Mouse (Mus musculus) spleen, postnatal 0 days (tissue): ENCODE measurements around the gene Dspp. TPM values are rescaled to one million over a fixed set of nuclear protein-coding genes. Genes with fewer than 3 reads are reported as not detected.

ENCODE experiments used
- polyA plus RNA-seq: library from polyadenylated mRNA; unstranded; fragments of >200 nt; fragmentation: Nextera tagmentation; extraction: Ambion mirVana; gene quantifications from 2 replicates; pipeline ENCODE4 v1.2.1, GENCODE M21; 2015

The Dspp gene
- polyA plus RNA-seq = not detected in 2 replicates

GRCm38 (mm10) chr5:104170412-104170811 is at the start of gene Dspp:
TSS of gene Dspp (plus strand) at chr5:104170712.

GRCm38 (mm10) chr5:104202351-104202750 is 31.8 kb downstream of the Dspp start, which contains the start of gene Dmp1:
TSS of gene Dmp1 (plus strand) at chr5:104202613.

Other genes starting within 250 kb of the Dspp start
- gene Hsd17b13, start 193.3 kb upstream of the Dspp start, polyA plus RNA-seq = 0.19 and 0.42 TPM in 2 replicates
- gene Hsd17b11, start 148.8 kb upstream of the Dspp start, polyA plus RNA-seq = 7.1 and 8.3 TPM in 2 replicates
- 84.8 and 98.9 TPM in 2 replicates for gene Nudt9, start 124.4 kb upstream of the Dspp start, polyA plus RNA-seq
- not detected in 2 replicates for gene Gm17660, start 93.1 kb upstream of the Dspp start, polyA plus RNA-seq
- gene Sparcl1, start 57.0 kb upstream of the Dspp start, polyA plus RNA-seq = 37.6 and 45.1 TPM in 2 replicates
- gene Dmp1, start 31.9 kb downstream of the Dspp start, polyA plus RNA-seq = 0.06 and 0.08 TPM in 2 replicates
- gene Ibsp, start 128.5 kb downstream of the Dspp start, polyA plus RNA-seq = not detected in 2 replicates
- gene Mepe, start 154.6 kb downstream of the Dspp start, polyA plus RNA-seq = not detected in 2 replicates